Mouse (Mus musculus) B cell, adult (primary cell): Measurements from ENCODE around the gene Homer2. TPM values are rescaled to one million over a fixed set of nuclear protein-coding genes. Genes with fewer than 3 reads are reported as not detected.

Source experiments
- total RNA-seq: library from RNA; stranded (reverse); gene quantifications from 4 replicates; pipeline ENCODE4 v1.2.4, GENCODE M21; 2023; ENCODE audit not compliant: inconsistent age

Homer2 gene
- total RNA-seq, result not detected in 4 replicates

DNA sequence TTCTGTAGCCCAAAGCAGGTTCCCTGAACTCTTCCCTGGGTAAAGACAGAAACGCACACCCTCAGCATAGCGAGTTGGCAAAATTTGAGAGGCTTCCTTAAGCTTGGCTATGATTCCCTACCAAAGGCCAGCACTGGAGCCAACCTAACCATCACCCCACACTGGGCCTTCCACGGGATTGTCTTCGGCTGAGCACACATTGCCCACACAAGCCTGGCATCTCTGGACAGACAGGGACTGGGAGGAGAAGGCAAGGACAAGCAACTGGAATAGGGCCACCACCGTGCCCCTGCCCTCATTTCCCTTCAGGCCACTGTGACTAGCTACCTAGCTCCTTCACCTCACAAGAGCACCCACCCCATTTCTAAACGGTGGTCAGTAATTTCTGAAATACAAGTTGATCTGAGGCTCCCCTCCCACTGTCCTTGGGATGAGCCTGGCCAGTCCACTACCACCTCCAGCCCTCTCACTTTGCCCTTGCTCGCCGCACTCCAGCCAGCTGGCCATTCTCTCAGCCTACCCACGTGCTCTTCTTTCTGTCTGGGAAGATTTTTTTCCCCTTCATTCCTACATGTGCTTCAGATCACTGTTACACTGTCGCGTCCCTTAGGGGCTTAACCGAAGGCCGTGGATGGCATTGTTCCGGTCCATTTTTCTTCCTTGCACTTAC lies at the start of gene Homer2:
Homer2 (minus strand) TSS at position 57 of the 670 bp plus-strand sequence.

GRCm38 (mm10) chr7:81571108-81571940 lies 136.0 kb downstream of the Homer2 start, which contains the start of gene Whamm:
Gene Whamm (plus strand): TSS chr7:81571266.

DNA sequence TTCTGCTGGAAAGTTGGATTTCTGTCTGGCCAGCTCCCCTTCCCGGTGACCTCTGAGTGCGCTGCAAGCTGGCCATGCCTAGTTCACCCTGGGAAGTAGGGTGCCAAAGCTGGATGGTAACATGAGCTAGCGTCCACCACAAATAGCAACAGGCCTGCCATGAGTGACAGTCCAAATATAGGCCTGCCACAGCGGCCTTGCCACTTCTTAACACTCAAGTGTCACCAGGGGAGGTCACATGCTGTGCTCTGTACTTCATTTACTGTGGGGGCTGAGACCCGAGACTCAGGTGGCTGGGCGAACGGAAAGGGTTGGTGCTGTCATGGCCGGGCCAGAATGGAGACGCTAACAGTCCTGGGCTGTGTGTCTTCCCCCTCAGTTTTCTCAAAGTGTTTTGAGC lies 140.4 kb downstream of the Homer2 start, which contains the start of gene Fsd2:
Fsd2 (minus strand) TSS at position 53 of the 400 bp plus-strand sequence.

Other genes with a start within 250 kb of the Homer2 start
- not detected in 4 replicates for gene Ap3b2, start 213.6 kb downstream of the Homer2 start, total RNA-seq
- not detected in 4 replicates for gene BC048679, start 209.2 kb downstream of the Homer2 start, total RNA-seq
- 0.26 to 0.70 TPM (median 0.50 TPM) in 4 replicates for gene Fsd2, start 140.6 kb downstream of the Homer2 start, total RNA-seq
- gene Whamm, start 136.3 kb downstream of the Homer2 start, total RNA-seq, result 25.0 to 28.6 TPM (median 27.8 TPM) in 4 replicates
- 37.2 to 47.1 TPM (median 40.7 TPM) in 4 replicates for gene Ramac, start 55.4 kb upstream of the Homer2 start, total RNA-seq
- gene 3110040N11Rik, start 82.0 kb upstream of the Homer2 start, total RNA-seq, result 28.8 to 34.4 TPM (median 32.7 TPM) in 4 replicates
- 69.0 to 77.4 TPM (median 76.1 TPM) in 4 replicates for gene Btbd1, start 121.9 kb upstream of the Homer2 start, total RNA-seq
- gene Gm10160, start 148.3 kb upstream of the Homer2 start, total RNA-seq, result not detected in 4 replicates
- 145 to 173 TPM (median 148 TPM) in 4 replicates for gene Tm6sf1, start 151.5 kb upstream of the Homer2 start, total RNA-seq
- gene Hdgfl3, start 226.9 kb upstream of the Homer2 start, total RNA-seq, result 2.8 to 3.5 TPM (median 3.3 TPM) in 4 replicates